Mouse (Mus musculus) ES-E14 (cell line): Measurements from ENCODE around the gene Mars.

Source experiments
- CHD2 ChIP-seq: IDR thresholded peaks from 2 replicates; pipeline ENCODE4 v1.6.1; 2014; ENCODE audit warnings: mild to moderate bottlenecking, low read depth, low read length, inconsistent platforms
- HCFC1 ChIP-seq: IDR thresholded peaks from 2 replicates; pipeline ENCODE4 v1.6.1; 2012; ENCODE audit warnings: low read length, inconsistent platforms, borderline replicate concordance; ENCODE audit not compliant: insufficient read depth
- MAFK ChIP-seq: IDR thresholded peaks from 2 replicates; pipeline ENCODE4 v1.6.1; 2014; ENCODE audit warnings: mild to moderate bottlenecking, low read depth, low read length, inconsistent platforms; ENCODE audit not compliant: insufficient read depth
- ZC3H11A ChIP-seq: IDR thresholded peaks from 2 replicates; pipeline ENCODE4 v1.6.1; 2012; ENCODE audit warnings: low read depth, mild to moderate bottlenecking, inconsistent platforms, low read length, borderline replicate concordance
- ZNF384 ChIP-seq: IDR thresholded peaks from 2 replicates; pipeline ENCODE4 v1.6.1; 2012; ENCODE audit warnings: low read depth, low read length, inconsistent platforms

DNA sequence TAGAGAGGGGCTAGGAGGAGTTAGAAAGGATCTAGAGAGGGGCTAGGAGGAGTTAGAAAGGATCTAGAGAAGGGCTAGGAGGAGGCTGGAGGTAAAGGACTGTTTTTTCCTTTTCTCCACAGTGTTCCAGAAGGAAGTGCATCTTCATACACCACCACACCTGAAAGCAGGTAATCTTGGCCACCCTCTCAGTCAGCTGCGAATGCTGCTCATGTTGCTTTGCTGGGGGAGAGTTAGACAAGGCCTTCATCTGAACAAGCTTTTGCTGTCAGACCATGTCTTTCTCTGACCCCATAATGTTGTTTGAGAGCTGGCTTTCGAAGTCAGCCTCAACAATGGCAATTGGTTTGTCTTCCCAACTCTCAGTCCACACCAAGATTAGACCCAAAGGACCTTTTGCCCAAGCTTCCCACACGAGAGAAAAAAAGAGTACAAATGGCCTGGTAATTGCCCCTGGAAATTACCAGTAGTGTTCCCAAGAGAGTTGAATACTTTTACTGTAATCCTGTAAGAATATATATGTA is 17.9 kb downstream of the Mars start:
- no peak for TF ChIP-seq ZC3H11A
- no peak for TF ChIP-seq MAFK
- TF ChIP-seq ZNF384: no peak
- TF ChIP-seq HCFC1: no peak
- no peak for TF ChIP-seq CHD2
